Mouse (Mus musculus): ENCODE measurements around the gene Ogdh. TPM values are rescaled to one million over a fixed set of nuclear protein-coding genes. Genes with fewer than 3 reads are reported as not detected.

The Ogdh gene
- polyA plus RNA-seq, 1 experiment from 2014 or later, result 112 TPM

DNA sequence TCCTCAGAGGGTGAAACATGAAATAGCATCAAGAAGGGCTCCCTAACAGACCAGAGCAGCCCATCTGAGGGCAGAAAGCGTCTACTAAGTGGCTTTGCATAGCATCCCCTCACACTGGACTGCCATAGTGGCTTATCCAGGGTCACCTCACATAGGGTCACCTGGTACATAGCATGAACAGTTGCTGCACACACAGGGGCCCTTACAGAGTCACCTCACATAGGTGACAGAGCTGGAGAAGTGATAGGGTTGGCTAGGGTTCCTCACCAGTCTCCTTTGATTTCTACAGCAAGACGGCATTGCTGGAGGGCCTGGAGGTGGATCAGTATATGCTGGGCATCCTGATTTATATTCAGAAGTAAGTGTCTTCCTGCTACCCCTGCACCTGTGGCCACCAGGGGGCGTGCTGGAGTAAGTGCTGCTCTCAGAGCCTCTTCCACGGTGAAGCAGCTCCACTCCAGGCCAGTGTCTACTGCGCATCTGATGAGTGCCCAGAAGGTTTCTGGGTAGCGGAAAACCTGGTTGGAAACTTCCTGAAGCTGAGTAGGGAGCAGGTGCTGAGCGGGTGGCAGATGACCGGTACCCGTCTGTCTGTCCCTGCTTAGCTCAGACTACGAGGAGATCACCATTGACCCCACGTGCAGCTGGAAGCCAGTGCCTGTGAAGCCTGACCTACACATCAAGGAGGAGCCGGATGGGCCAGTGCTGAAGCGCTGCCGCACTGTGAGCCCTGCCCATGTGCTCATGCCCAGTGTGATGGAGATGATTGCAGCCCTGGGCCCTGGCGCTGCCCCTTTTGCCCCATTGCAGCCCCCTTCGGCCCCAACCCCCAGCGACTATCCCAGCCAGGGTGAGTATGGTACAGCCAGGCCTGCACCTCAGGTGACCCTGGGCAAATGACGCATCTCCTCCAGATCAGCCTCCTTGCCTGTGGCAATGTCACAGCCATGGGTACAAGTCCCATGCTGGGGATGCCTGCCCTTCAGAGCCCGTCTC lies 111.4 kb downstream of the Ogdh start:
- ATAC-seq (replicated peaks; ENCODE audit: low FRiP score, low TSS enrichment, low read depth), result no peak
- Histone ChIP-seq H3K27me3 (replicated peaks; ENCODE audit: control insufficient read depth, insufficient read depth, low read length) (no peaks in the 10 kb centered on the region), H3K4me2 (ENCODE audit: low read length) (no peak overlapping the region), H3K9ac (ENCODE audit: low read length) (no peak overlapping the region), H3K4me3 (ENCODE audit: low read depth, low read length) (no peak overlapping the region), H3K9me3 (ENCODE audit: control insufficient read depth, low read length) (no peaks in the 10 kb centered on the region), H3K36me3 (ENCODE audit: control insufficient read depth, insufficient read depth, low read length) (peaks cover 79% of the 10 kb centered on the region), H3K27ac (ENCODE audit: low read depth) (no peak overlapping the region), H3K4me1 (replicated peaks; ENCODE audit: control insufficient read depth, insufficient read depth, low read length) (peaks cover 23% of the 10 kb centered on the region)
- 85% methylated on average over 19 of the region's 19 CpGs for WGBS
- peak; percentile 74 for DNase-seq (ENCODE audit: low spot score)

DNA sequence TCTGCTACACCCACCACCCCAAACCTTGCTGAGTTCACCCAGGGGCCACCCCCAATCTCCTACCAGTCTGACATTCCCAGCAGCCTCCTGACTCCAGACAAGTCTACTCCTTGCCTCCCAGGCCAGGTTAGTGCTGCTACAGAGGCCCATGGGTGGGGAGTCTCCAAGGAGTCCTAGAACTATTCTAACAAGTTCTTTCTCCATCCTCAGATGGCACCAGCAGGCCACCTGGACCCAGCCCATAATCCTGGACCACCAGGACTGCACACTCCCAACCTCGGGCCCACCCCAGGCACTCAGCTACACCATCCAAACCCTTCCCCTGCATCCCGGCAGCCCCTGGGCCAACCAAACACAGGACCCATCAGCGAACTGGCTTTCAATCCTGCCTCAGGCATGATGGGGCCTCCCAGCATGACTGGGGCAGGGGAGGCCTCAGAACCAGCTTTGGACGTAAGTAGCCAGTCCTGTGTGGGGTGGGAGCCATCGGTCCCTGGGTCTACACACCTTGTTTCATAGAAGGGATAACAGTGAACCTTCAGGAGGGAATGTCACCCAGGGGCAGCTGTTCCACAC lies 112.5 kb downstream of the Ogdh start:
- H3K4me1 ChIP-seq (replicated peaks; ENCODE audit: control insufficient read depth, insufficient read depth, low read length), result peaks cover 23% of the 10 kb centered on the region
- H3K9ac ChIP-seq (ENCODE audit: low read length), result no peak overlapping the region
- no peak overlapping the region for H3K4me2 ChIP-seq (ENCODE audit: low read length)
- no peak overlapping the region for H3K4me3 ChIP-seq (ENCODE audit: low read depth, low read length)
- no peaks in the 10 kb centered on the region for H3K27me3 ChIP-seq (replicated peaks; ENCODE audit: control insufficient read depth, insufficient read depth, low read length)
- H3K9me3 ChIP-seq (ENCODE audit: control insufficient read depth, low read length), result no peaks in the 10 kb centered on the region
- ATAC-seq (replicated peaks; ENCODE audit: low FRiP score, low TSS enrichment, low read depth), result no peak
- DNase-seq (ENCODE audit: low spot score), result no peak
- 93% methylated on average over 5 of the region's 5 CpGs for WGBS
- H3K27ac ChIP-seq (ENCODE audit: low read depth), result no peak overlapping the region
- H3K36me3 ChIP-seq (ENCODE audit: control insufficient read depth, insufficient read depth, low read length), result peaks cover 68% of the 10 kb centered on the region

- no peaks in the 10 kb centered on the region for H3K27me3 ChIP-seq (replicated peaks; ENCODE audit: control insufficient read depth, insufficient read depth, low read length)
- H3K27ac ChIP-seq (ENCODE audit: low read depth), result peak overlapping the region; percentile 80
- 78% methylated on average over 9 of the region's 9 CpGs for WGBS
- H3K4me1 ChIP-seq (replicated peaks; ENCODE audit: control insufficient read depth, insufficient read depth, low read length), result peaks cover 23% of the 10 kb centered on the region
- no peaks in the 10 kb centered on the region for H3K9me3 ChIP-seq (ENCODE audit: control insufficient read depth, low read length)
- ATAC-seq (replicated peaks; ENCODE audit: low FRiP score, low TSS enrichment, low read depth), result no peak
- no peak for DNase-seq (ENCODE audit: low spot score)
- peaks cover 58% of the 10 kb centered on the region for H3K36me3 ChIP-seq (ENCODE audit: control insufficient read depth, insufficient read depth, low read length)
- H3K4me2 ChIP-seq (ENCODE audit: low read length), result no peak overlapping the region
- H3K9ac ChIP-seq (ENCODE audit: low read length), result no peak overlapping the region
- no peak overlapping the region for H3K4me3 ChIP-seq (ENCODE audit: low read depth, low read length)
Observed at GRCm38 (mm10) chr11:6404699-6405566, 113.5 kb downstream of the Ogdh start.

DNA sequence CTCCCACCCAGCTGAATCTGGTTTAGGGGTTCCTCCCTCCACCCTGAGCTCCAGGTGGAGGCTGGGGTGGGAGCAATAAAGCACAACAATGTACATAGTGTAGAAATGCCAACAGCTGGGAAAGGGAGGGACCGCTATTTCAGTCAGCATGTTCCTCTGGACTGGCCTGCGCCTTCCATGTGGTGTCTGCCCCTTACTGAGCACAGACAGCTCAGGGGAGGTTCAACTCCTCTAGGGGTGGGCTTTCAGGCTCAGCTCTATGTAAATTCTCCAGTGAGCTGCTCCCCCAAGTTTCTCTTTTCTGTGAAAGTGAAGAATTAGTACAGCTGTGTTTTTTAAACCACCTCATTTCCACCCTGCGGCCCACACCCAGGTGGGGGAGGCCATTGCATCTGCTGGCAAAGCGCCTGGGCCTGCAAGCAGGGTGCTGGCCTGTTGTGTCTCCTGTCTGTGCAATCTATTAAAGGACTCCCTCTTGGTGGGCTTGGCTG lies 114.2 kb downstream of the Ogdh start:
- Histone ChIP-seq H3K4me2 (ENCODE audit: low read length) (no peak overlapping the region), H3K9ac (ENCODE audit: low read length) (no peak overlapping the region), H3K9me3 (ENCODE audit: control insufficient read depth, low read length) (no peaks in the 10 kb centered on the region), H3K36me3 (ENCODE audit: control insufficient read depth, insufficient read depth, low read length) (peaks cover 51% of the 10 kb centered on the region), H3K4me1 (replicated peaks; ENCODE audit: control insufficient read depth, insufficient read depth, low read length) (peaks cover 23% of the 10 kb centered on the region), H3K27ac (ENCODE audit: low read depth) (peak overlapping the region; percentile 80), H3K27me3 (replicated peaks; ENCODE audit: control insufficient read depth, insufficient read depth, low read length) (no peaks in the 10 kb centered on the region), H3K4me3 (ENCODE audit: low read depth, low read length) (no peak overlapping the region)
- 55% methylated on average over 4 of the region's 4 CpGs for WGBS
- DNase-seq (ENCODE audit: low spot score) (no peak), ATAC-seq (replicated peaks; ENCODE audit: low FRiP score, low TSS enrichment, low read depth) (peak; percentile 37; the same call in 1 of the 2 replicates)

Small RNA genes lying within 50 kb of the gene (microRNA-seq; reads per million reads assigned to microRNA genes)
- 0.76 reads per million for gene Mir7651

Other genes with a start within 250 kb of the Ogdh start
- gene Camk2b, start 225.3 kb upstream of the Ogdh start, polyA plus RNA-seq (2014; fragmentation: Nextera tagmentation; extraction: Ambion mirVana), result 2.9 and 3.4 TPM in 2 replicates
- 0.50 and 0.54 TPM in 2 replicates for gene A730071L15Rik, start 91.6 kb upstream of the Ogdh start, polyA plus RNA-seq (2014; fragmentation: Nextera tagmentation; extraction: Ambion mirVana)
- 37.8 and 43.3 TPM in 2 replicates for gene Nudcd3, start 91.2 kb upstream of the Ogdh start, polyA plus RNA-seq (2014; fragmentation: Nextera tagmentation; extraction: Ambion mirVana)
- 1.1 and 1.3 TPM in 2 replicates for gene Npc1l1, start 61.5 kb upstream of the Ogdh start, polyA plus RNA-seq (2014; fragmentation: Nextera tagmentation; extraction: Ambion mirVana)
- 111 and 122 TPM in 2 replicates for gene Ddx56, start 23.9 kb upstream of the Ogdh start, polyA plus RNA-seq (2014; fragmentation: Nextera tagmentation; extraction: Ambion mirVana)
- 113 and 119 TPM in 2 replicates for gene Tmed4, start 16.8 kb upstream of the Ogdh start, polyA plus RNA-seq (2014; fragmentation: Nextera tagmentation; extraction: Ambion mirVana)
- 14.0 and 14.2 TPM in 2 replicates for gene Zmiz2, start 97.4 kb downstream of the Ogdh start, polyA plus RNA-seq (2014; fragmentation: Nextera tagmentation; extraction: Ambion mirVana)
- gene Ppia, start 123.8 kb downstream of the Ogdh start, polyA plus RNA-seq (2014; fragmentation: Nextera tagmentation; extraction: Ambion mirVana), result 5,694 and 5,748 TPM in 2 replicates
- gene H2afv, start 152.8 kb downstream of the Ogdh start, polyA plus RNA-seq (2014; fragmentation: Nextera tagmentation; extraction: Ambion mirVana), result 510 and 552 TPM in 2 replicates
- gene Purb, start 184.3 kb downstream of the Ogdh start, polyA plus RNA-seq (2014; fragmentation: Nextera tagmentation; extraction: Ambion mirVana), result 25.7 and 26.2 TPM in 2 replicates
- 1.3 TPM in 2 replicates for gene Myo1g, start 229.3 kb downstream of the Ogdh start, polyA plus RNA-seq (2014; fragmentation: Nextera tagmentation; extraction: Ambion mirVana)

Data from intestine, embryonic 14.5 days (tissue).